9 mouse cellular contexts compared by ENCODE assay signal in the genomic region with DNA sequence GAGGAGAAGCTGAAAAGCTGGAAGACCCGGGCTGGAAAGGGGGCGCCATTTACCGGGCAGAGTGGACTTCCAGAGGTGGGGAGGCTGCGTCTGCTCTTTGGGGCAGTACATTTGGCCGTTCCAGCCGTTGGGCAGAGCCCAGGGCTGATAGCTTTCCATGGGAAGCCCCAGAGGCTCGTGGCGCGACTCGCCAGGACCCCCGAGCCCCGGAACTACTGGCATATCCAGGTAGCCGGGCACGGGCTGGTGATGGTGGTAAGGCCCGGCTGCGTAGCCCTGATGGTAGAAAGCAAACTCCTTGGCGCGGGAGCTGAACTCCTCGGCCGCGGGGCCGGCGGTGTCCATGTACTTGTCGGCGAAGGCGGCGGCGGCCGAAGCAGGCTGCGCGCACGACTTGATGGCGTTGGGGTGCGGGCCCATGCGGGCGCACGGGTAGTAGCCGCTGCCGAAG. TPM values are rescaled to one million over a fixed set of nuclear protein-coding genes. Genes with fewer than 3 reads are reported as not detected.
DNase-seq lines count a peak whose midpoint lies in the region; ATAC-seq and TF ChIP-seq lines count a peak whose summit lies in the region.
"Had no signal": no experiment of that assay in that cellular context is flagged by ENCODE, and none has a peak within 500 bp of the region (broad histone marks: within the 10 kb centered on the region; RNA-seq: fewer than 3 reads in every experiment).

No protein-coding gene starts in this region.

- no peak overlapping the region for H3K27ac ChIP-seq in heart, embryonic 12.5 days (ENCODE audit: poor library complexity, severe bottlenecking)
- no peak overlapping the region for H3K27ac ChIP-seq in heart, postnatal 0 days (ENCODE audit: low read depth)
- H3K27ac ChIP-seq in liver, postnatal 0 days (ENCODE audit: low read depth): no peak overlapping the region

- WGBS in heart, embryonic 12.5 days: under 1% methylated on average over 39 of the region's 39 CpGs
- WGBS in heart, postnatal 0 days: 1% methylated on average over 37 of the region's 39 CpGs
- 2% methylated on average over 38 of the region's 39 CpGs for WGBS in liver, postnatal 0 days (ENCODE audit: insufficient replicate concordance)

- peak overlapping the region; percentile 57 for H3K4me3 ChIP-seq in heart, embryonic 12.5 days
- H3K4me3 ChIP-seq in E14TG2a.4 (replicated peaks; ENCODE audit: low read length): peak overlapping the region; percentile 72
- peak overlapping the region; percentile 28 for H3K4me3 ChIP-seq in heart, postnatal 0 days (ENCODE audit: low read depth, low read length)
- peak overlapping the region; percentile 9; the same call in 1 of the 2 replicates for H3K4me3 ChIP-seq in liver, postnatal 0 days (ENCODE audit: low read depth, low read length)

- peaks cover 13% of the 10 kb centered on the region; the same call in 1 of the 2 replicates for H3K4me1 ChIP-seq in heart, embryonic 12.5 days (replicated peaks)
- H3K4me1 ChIP-seq in E14TG2a.4 (replicated peaks; ENCODE audit: low read depth, low read length): peaks cover 26% of the 10 kb centered on the region
- H3K4me1 ChIP-seq in heart, postnatal 0 days (ENCODE audit: control insufficient read depth, insufficient read depth): peaks cover 6% of the 10 kb centered on the region; the same call in 1 of the 2 replicates
- H3K4me1 ChIP-seq in liver, postnatal 0 days (ENCODE audit: insufficient read depth): peaks cover 4% of the 10 kb centered on the region

- peak overlapping the region; percentile 85 for H3K4me2 ChIP-seq in heart, embryonic 12.5 days
- H3K4me2 ChIP-seq in heart, postnatal 0 days (ENCODE audit: low read depth, low read length): peak overlapping the region; percentile 57; the same call in 1 of the 2 replicates
- peak overlapping the region; percentile 72 for H3K4me2 ChIP-seq in liver, postnatal 0 days (ENCODE audit: low read depth, low read length)

- no peaks in the 10 kb centered on the region for H3K9me3 ChIP-seq in heart, embryonic 12.5 days (replicated peaks)
- H3K9me3 ChIP-seq in E14TG2a.4 (ENCODE audit: low read length): no peaks in the 10 kb centered on the region
- H3K9me3 ChIP-seq in heart, postnatal 0 days (replicated peaks; ENCODE audit: control insufficient read depth, low read length): no peaks in the 10 kb centered on the region
- H3K9me3 ChIP-seq in liver, postnatal 0 days (ENCODE audit: low read length): no peaks in the 10 kb centered on the region

- intact Hi-C loops in left cerebral cortex, postnatal 36 days (cut with DNase I): loop anchor here (5.0 to 10.0 kb wide), 5 partner anchors 55 to 1085 kb away; partner anchors contain the start of gene Evx1

- no peak overlapping the region for H3K9ac ChIP-seq in heart, embryonic 12.5 days
- H3K9ac ChIP-seq in heart, postnatal 0 days (replicated peaks; ENCODE audit: low read depth, low read length): no peak overlapping the region
- H3K9ac ChIP-seq in liver, postnatal 0 days (replicated peaks): no peak overlapping the region

- ATAC-seq in heart, embryonic 12.5 days (ENCODE audit: insufficient number of reproducible peaks, low FRiP score): no peak
- no peak for ATAC-seq in heart, postnatal 0 days (ENCODE audit: insufficient read depth, low read depth)
- ATAC-seq in liver, postnatal 0 days: no peak

- no peak for TF ChIP-seq EP300 in heart, postnatal 0 days (IDR thresholded peaks at IDR 0.05; ENCODE audit: low read depth)
- no peak for TF ChIP-seq EP300 in liver, postnatal 0 days (IDR thresholded peaks at IDR 0.05; ENCODE audit: low read depth)

- no peak for TF ChIP-seq CTCF in E14TG2a.4 (conservative IDR thresholded peaks at IDR 0.05; ENCODE audit: low read length)
- TF ChIP-seq CTCF in heart, postnatal 0 days (IDR thresholded peaks at IDR 0.05; ENCODE audit: low read depth): no peak
- TF ChIP-seq CTCF in liver, postnatal 0 days (IDR thresholded peaks at IDR 0.05; ENCODE audit: low read depth): no peak

- peaks cover 83% of the 10 kb centered on the region for H3K27me3 ChIP-seq in heart, embryonic 12.5 days (replicated peaks)
- H3K27me3 ChIP-seq in E14TG2a.4 (ENCODE audit: insufficient read depth, low read length): peaks cover 85% of the 10 kb centered on the region
- H3K27me3 ChIP-seq in heart, postnatal 0 days (ENCODE audit: control insufficient read depth, insufficient read depth, low read length): peaks cover 95% of the 10 kb centered on the region
- H3K27me3 ChIP-seq in liver, postnatal 0 days (ENCODE audit: insufficient read depth, low read length): peaks cover 91% of the 10 kb centered on the region

- no peak for DNase-seq in heart, adult 8-10 months (ENCODE audit: low spot score)
- no peak for DNase-seq in heart, postnatal 0 days (ENCODE audit: low spot score)
- DNase-seq in liver, postnatal 0 days: no peak
- DNase-seq in left cerebral cortex, postnatal 36 days (ENCODE audit: low spot score in 2 of 2): no peak
- no peak for DNase-seq in spleen, postnatal 36 days (ENCODE audit: low spot score in 2 of 2)
- no peak for DNase-seq in frontal cortex, postnatal 36 days (ENCODE audit: low spot score in 2 of 2)

- H3K36me3 ChIP-seq in heart, embryonic 12.5 days: no peaks in the 10 kb centered on the region
- H3K36me3 ChIP-seq in E14TG2a.4 (ENCODE audit: insufficient read depth, low read length): no peaks in the 10 kb centered on the region
- H3K36me3 ChIP-seq in heart, postnatal 0 days (replicated peaks; ENCODE audit: control insufficient read depth, insufficient read depth, low read length): no peaks in the 10 kb centered on the region
- H3K36me3 ChIP-seq in liver, postnatal 0 days (replicated peaks; ENCODE audit: insufficient read depth, low read length): no peaks in the 10 kb centered on the region
- H3K36me3 ChIP-seq: G1E had no signal

RNA-seq across cellular contexts. Expression of gene Hoxa13, which starts 0.8 kb away (rescaled TPM):
- 0.10 TPM in 1 of 2 replicates, not detected in the other for polyA plus RNA-seq in heart, embryonic 12.5 days (2016; fragmentation: Nextera tagmentation; extraction: Ambion mirVana)
- not detected for total RNA-seq in heart, adult 8-10 months (2022)
- not detected in 2 replicates for total RNA-seq in heart, postnatal 0 days (2014; rRNA removed; ENCODE audit: low replicate concordance)
- polyA plus RNA-seq in heart, postnatal 0 days (2015; fragmentation: Nextera tagmentation; extraction: Ambion mirVana): not detected in 2 replicates
- not detected in 2 replicates for polyA plus RNA-seq in liver, postnatal 0 days (2015; fragmentation: Nextera tagmentation; extraction: Ambion mirVana)
- not detected for total RNA-seq in left cerebral cortex, postnatal 36 days (2021)
- total RNA-seq: G1E had no signal
- polyA plus RNA-seq: G1E had no signal

RNA-seq across cellular contexts. Expression of gene Hoxa11, which starts 14.2 kb away (rescaled TPM):
- polyA plus RNA-seq in heart, embryonic 12.5 days (2016; fragmentation: Nextera tagmentation; extraction: Ambion mirVana): 0.09 TPM in 1 of 2 replicates, not detected in the other
- total RNA-seq in heart, adult 8-10 months (2022): not detected
- 0.11 TPM in 1 of 2 replicates, not detected in the other for total RNA-seq in heart, postnatal 0 days (2014; rRNA removed; ENCODE audit: low replicate concordance)
- polyA plus RNA-seq in heart, postnatal 0 days (2015; fragmentation: Nextera tagmentation; extraction: Ambion mirVana): not detected in 2 replicates
- polyA plus RNA-seq in liver, postnatal 0 days (2015; fragmentation: Nextera tagmentation; extraction: Ambion mirVana): not detected in 2 replicates
- not detected for total RNA-seq in left cerebral cortex, postnatal 36 days (2021)
- total RNA-seq: G1E had no signal
- polyA plus RNA-seq: G1E had no signal

RNA-seq across cellular contexts. Expression of gene Hoxa10, which starts 19.2 kb away (rescaled TPM):
- polyA plus RNA-seq in heart, embryonic 12.5 days (2016; fragmentation: Nextera tagmentation; extraction: Ambion mirVana): 0.31 and 0.60 TPM in 2 replicates
- total RNA-seq in heart, adult 8-10 months (2022): not detected
- total RNA-seq in heart, postnatal 0 days (2014; rRNA removed; ENCODE audit: low replicate concordance): 5.0 TPM in 1 of 2 replicates, not detected in the other
- polyA plus RNA-seq in heart, postnatal 0 days (2015; fragmentation: Nextera tagmentation; extraction: Ambion mirVana): not detected in 2 replicates
- not detected in 2 replicates for polyA plus RNA-seq in liver, postnatal 0 days (2015; fragmentation: Nextera tagmentation; extraction: Ambion mirVana)
- total RNA-seq in left cerebral cortex, postnatal 36 days (2021): not detected
- polyA plus RNA-seq: G1E had no signal

RNA-seq across cellular contexts. Expression of gene Hoxa9, which starts 28.9 kb away (rescaled TPM):
- polyA plus RNA-seq in heart, embryonic 12.5 days (2016; fragmentation: Nextera tagmentation; extraction: Ambion mirVana): 0.48 and 0.54 TPM in 2 replicates
- total RNA-seq in heart, adult 8-10 months (2022): not detected
- 0.19 TPM in 1 of 2 replicates, not detected in the other for total RNA-seq in heart, postnatal 0 days (2014; rRNA removed; ENCODE audit: low replicate concordance)
- polyA plus RNA-seq in heart, postnatal 0 days (2015; fragmentation: Nextera tagmentation; extraction: Ambion mirVana): not detected in 2 replicates
- polyA plus RNA-seq in liver, postnatal 0 days (2015; fragmentation: Nextera tagmentation; extraction: Ambion mirVana): 0.11 and 0.26 TPM in 2 replicates
- total RNA-seq in left cerebral cortex, postnatal 36 days (2021): not detected
- polyA plus RNA-seq: G1E had no signal

RNA-seq across cellular contexts. Expression of gene Hoxa7, which starts 38.2 kb away (rescaled TPM):
- 0.44 TPM in 1 of 2 replicates, not detected in the other for polyA plus RNA-seq in heart, embryonic 12.5 days (2016; fragmentation: Nextera tagmentation; extraction: Ambion mirVana)
- total RNA-seq in heart, adult 8-10 months (2022): under 1 TPM in 3 of 4 experiments, not detected in 1; 0.19 to 0.55 (median 0.31) TPM
- not detected in 2 replicates for total RNA-seq in heart, postnatal 0 days (2014; rRNA removed; ENCODE audit: low replicate concordance)
- polyA plus RNA-seq in heart, postnatal 0 days (2015; fragmentation: Nextera tagmentation; extraction: Ambion mirVana): 0.07 and 0.38 TPM in 2 replicates
- polyA plus RNA-seq in liver, postnatal 0 days (2015; fragmentation: Nextera tagmentation; extraction: Ambion mirVana): 0.39 and 0.50 TPM in 2 replicates
- not detected for total RNA-seq in left cerebral cortex, postnatal 36 days (2021)

Comparison
In these comparisons a context has a peak if more than half of its experiments do, and no peak if none do; other contexts are left out.
1. H3K4me3 ChIP-seq: peak in every context shown above with its lines; median percentile 72 in E14TG2a.4; 57 in heart, embryonic 12.5 days; 28 in heart, postnatal 0 days; 9 in liver, postnatal 0 days.